Mouse (Mus musculus) liver, embryonic 14.5 days (tissue): Measurements from ENCODE around the gene Lce1m. TPM values are rescaled to one million over a fixed set of nuclear protein-coding genes. Genes with fewer than 3 reads are reported as not detected.
"Not testable (repeated sequence)": the region's sequence is repeated elsewhere in the genome, so short reads cannot be mapped to it uniquely, and the experiment has no call there.

Experiments used
- ATAC-seq: fragments of 200-750 bp; cut with Nextera tagmentation; 2 replicates; pipeline ENCODE4 v1.8.0; 2017; ENCODE audit warnings: moderate number of reproducible peaks, mild to moderate bottlenecking, moderate library complexity; ENCODE audit not compliant: insufficient read depth
- DNase-seq, 3 experiments: peaks; one replicate each; pipeline ENCODE4 v3.0.0-alpha.2; 2012 to 2013; ENCODE audit warnings: low read depth in 3 of 3, low spot score in 3 of 3
- H3K27ac ChIP-seq: fragments of 300-500 bp; sonication (generic); 2 replicates; pipeline ENCODE4 v1.5.1; 2014; ENCODE audit warnings: moderate library complexity, mild to moderate bottlenecking, control low read depth, inconsistent platforms
- H3K27me3 ChIP-seq: fragments of 300-500 bp; sonication (generic); 2 replicates; pipeline ENCODE4 v1.6.1; 2014; ENCODE audit warnings: mild to moderate bottlenecking, low read length, moderate library complexity; ENCODE audit not compliant: control insufficient read depth, insufficient read depth
- H3K36me3 ChIP-seq: fragments of 300-500 bp; sonication (generic); replicated peaks from 2 replicates; pipeline ENCODE4 v1.6.1; 2014; ENCODE audit warnings: low read depth; ENCODE audit not compliant: control insufficient read depth, insufficient read depth
- H3K4me1 ChIP-seq, 2 experiments: fragments of 200-500 bp in 1 of 2; fragments of 300-500 bp in 1 of 2; sonication (generic) in 1 of 2; replicated peaks; 2 replicates each; pipeline ENCODE4 v1.6.1; 2012 to 2014; ENCODE audit warnings: antibody characterized with exemption in 1 of 2, inconsistent platforms in 1 of 2, low read length in 1 of 2; ENCODE audit not compliant: control insufficient read depth in 2 of 2, insufficient read depth in 2 of 2
- H3K4me2 ChIP-seq: fragments of 300-500 bp; sonication (generic); 2 replicates; pipeline ENCODE4 v1.6.1; 2014; ENCODE audit warnings: low read depth, mild to moderate bottlenecking, control low read depth, moderate library complexity
- H3K4me3 ChIP-seq, 2 experiments: fragments of 200-500 bp in 1 of 2; fragments of 300-500 bp in 1 of 2; sonication (generic) in 1 of 2; 2 replicates each; pipeline ENCODE4 v1.5.1; 2012 to 2014; ENCODE audit warnings: low read depth in 2 of 2, low read length in 2 of 2, mild to moderate bottlenecking in 2 of 2, control low read depth in 1 of 2, inconsistent platforms in 1 of 2, moderate library complexity in 1 of 2; ENCODE audit not compliant: insufficient read depth in 1 of 2
- H3K9ac ChIP-seq: fragments of 300-500 bp; sonication (generic); replicated peaks from 2 replicates; pipeline ENCODE4 v1.6.1; 2014; ENCODE audit warnings: mild to moderate bottlenecking, control low read depth, moderate library complexity
- H3K9me3 ChIP-seq: fragments of 300-500 bp; sonication (generic); 2 replicates; pipeline ENCODE4 v1.6.1; 2016; ENCODE audit warnings: low read length, mixed read lengths; ENCODE audit not compliant: control insufficient read depth
- CTCF ChIP-seq: IDR thresholded peaks from 2 replicates; pipeline ENCODE4 v1.5.1; 2016; ENCODE audit warnings: antibody characterized with exemption, low read depth, control low read depth
- EP300 ChIP-seq: IDR thresholded peaks from 2 replicates; pipeline ENCODE4 v1.6.1; 2016; ENCODE audit warnings: antibody characterized with exemption, low read depth
- WGBS: fragments of 180-500 bp; shearing (Covaris S2); extraction: QIAGEN DNeasy Blood & Tissue Kit; methylation state at CpG from one replicate; pipeline ENCODE4 v1.1.7; 2014; ENCODE audit not compliant: insufficient replicate concordance; 5-methylcytosine and 5-hydroxymethylcytosine counted together
- polyA plus RNA-seq, 2 experiments: library from polyadenylated mRNA; depleted of rRNA in 1 of 2; stranded (reverse) in 1 of 2; unstranded in 1 of 2; fragments of >200 nt; fragmentation: Nextera tagmentation in 1 of 2; extraction: Ambion mirVana in 1 of 2; gene quantifications; 2 replicates each; pipeline versions ENCODE4 v1.2.1 to v1.2.3; 2012 to 2014

Lce1m gene
- polyA plus RNA-seq (2012; rRNA removed) (not detected in 2 replicates), polyA plus RNA-seq (2014; fragmentation: Nextera tagmentation; extraction: Ambion mirVana) (not detected in 2 replicates)

- H3K4me2 ChIP-seq: no peak within 1 kb of the TSS
- no peak within 1 kb of the TSS for H3K4me3 ChIP-seq
- H3K27me3 ChIP-seq: no peaks in the 10 kb centered on the region
- no peak for DNase-seq
- 70% methylated on average over 2 of the region's 2 CpGs for WGBS
- no peaks in the 10 kb centered on the region for H3K4me1 ChIP-seq
- H3K27ac ChIP-seq: no peak within 1 kb of the TSS
- TF ChIP-seq EP300 (no peak), CTCF (no peak)
- H3K9ac ChIP-seq: no peak within 1 kb of the TSS
- ATAC-seq: no peak
- no peaks in the 10 kb centered on the region for H3K9me3 ChIP-seq
- H3K36me3 ChIP-seq: no peaks in the 10 kb centered on the region
These were observed at the start of gene Lce1m for GRCm38 (mm10) chr3:93018960-93019359. Gene Lce1m (minus strand): TSS chr3:93019060.

- H3K36me3 ChIP-seq, ATAC-seq, H3K4me3 ChIP-seq, H3K27me3 ChIP-seq, DNase-seq, H3K27ac ChIP-seq, H3K9ac ChIP-seq, H3K9me3 ChIP-seq, H3K4me1 ChIP-seq, H3K4me2 ChIP-seq: not testable (repeated sequence)
These were observed 49.7 kb upstream of the Lce1m start, which contains the start of gene Gm4858 for GRCm38 (mm10) chr3:93068523-93068922. Gene Gm4858 (plus strand): TSS chr3:93068823.

GRCm38 (mm10) chr3:93052826-93053474, 34.1 kb upstream of the Lce1m start:
- ATAC-seq (no peak), DNase-seq (no peak)
- TF ChIP-seq CTCF: peak; percentile 55
- TF ChIP-seq EP300: no peak
- Histone ChIP-seq H3K27ac (no peak overlapping the region), H3K27me3 (no peaks in the 10 kb centered on the region), H3K4me1 (no peaks in the 10 kb centered on the region), H3K9ac (no peak overlapping the region), H3K4me3 (no peak overlapping the region), H3K36me3 (no peaks in the 10 kb centered on the region), H3K4me2 (no peak overlapping the region), H3K9me3 (no peaks in the 10 kb centered on the region)
- WGBS: 41% methylated on average over 10 of the region's 10 CpGs

- Histone ChIP-seq H3K36me3 (no peaks in the 10 kb centered on the region), H3K4me2 (no peak overlapping the region), H3K27me3 (no peaks in the 10 kb centered on the region), H3K9me3 (no peaks in the 10 kb centered on the region), H3K4me1 (no peaks in the 10 kb centered on the region), H3K27ac (no peak overlapping the region), H3K9ac (no peak overlapping the region), H3K4me3 (no peak overlapping the region)
- no peak for DNase-seq
- TF ChIP-seq CTCF (no peak), EP300 (no peak)
- no peak for ATAC-seq
- 70% methylated on average over 1 of the region's 1 CpGs for WGBS
These were observed 31.3 kb upstream of the Lce1m start for GRCm38 (mm10) chr3:93050182-93050581.

- no peak overlapping the region for H3K4me3 ChIP-seq
- H3K4me2 ChIP-seq: no peak overlapping the region
- WGBS: 40% methylated on average over 5 of the region's 5 CpGs
- H3K9ac ChIP-seq: no peak overlapping the region
- ATAC-seq: no peak
- no peaks in the 10 kb centered on the region for H3K36me3 ChIP-seq
- DNase-seq: peak in 1 of 3 experiments; percentile 4
- H3K4me1 ChIP-seq: no peaks in the 10 kb centered on the region
- H3K27ac ChIP-seq: no peak overlapping the region
- H3K27me3 ChIP-seq: no peaks in the 10 kb centered on the region
- no peaks in the 10 kb centered on the region for H3K9me3 ChIP-seq
- TF ChIP-seq CTCF (peak; percentile 50), EP300 (no peak)
These were observed 12.6 kb upstream of the Lce1m start for GRCm38 (mm10) chr3:93031450-93031849.
